Mouse (Mus musculus) forebrain, embryonic 15.5 days (tissue): Measurements from ENCODE around the gene Olfr926. TPM values are rescaled to one million over a fixed set of nuclear protein-coding genes. Genes with fewer than 3 reads are reported as not detected.
"Not testable (repeated sequence)": the region's sequence is repeated elsewhere in the genome, so short reads cannot be mapped to it uniquely, and the experiment has no call there.

Source experiments
- ATAC-seq: fragments of 200-750 bp; cut with Nextera tagmentation; replicated peaks from 2 replicates; pipeline ENCODE4 v1.8.0; 2017; ENCODE audit warnings: mild to moderate bottlenecking, moderate TSS enrichment, moderate library complexity
- H3K27ac ChIP-seq: fragments of 300-500 bp; sonication (generic); replicated peaks from 2 replicates; pipeline ENCODE4 v1.5.1; 2015; ENCODE audit warnings: mild to moderate bottlenecking, inconsistent platforms
- H3K27me3 ChIP-seq: fragments of 300-500 bp; sonication (generic); 2 replicates; pipeline ENCODE4 v1.6.1; 2015; ENCODE audit warnings: inconsistent platforms
- H3K36me3 ChIP-seq: fragments of 300-500 bp; sonication (generic); 2 replicates; pipeline ENCODE4 v1.6.1; 2015; ENCODE audit warnings: mild to moderate bottlenecking, inconsistent platforms
- H3K4me1 ChIP-seq: fragments of 300-500 bp; sonication (generic); 2 replicates; pipeline ENCODE4 v1.6.1; 2015; ENCODE audit warnings: inconsistent platforms
- H3K4me2 ChIP-seq: fragments of 300-500 bp; sonication (generic); replicated peaks from 2 replicates; pipeline ENCODE4 v1.6.1; 2015; ENCODE audit warnings: mild to moderate bottlenecking, inconsistent platforms
- H3K4me3 ChIP-seq: fragments of 300-500 bp; sonication (generic); 2 replicates; pipeline ENCODE4 v1.5.1; 2015; ENCODE audit warnings: mild to moderate bottlenecking, inconsistent platforms
- H3K9ac ChIP-seq: fragments of 300-500 bp; sonication (generic); replicated peaks from 2 replicates; pipeline ENCODE4 v1.6.1; 2015; ENCODE audit warnings: mild to moderate bottlenecking, inconsistent platforms
- H3K9me3 ChIP-seq: fragments of 300-500 bp; sonication (generic); 2 replicates; pipeline ENCODE4 v1.6.1; 2016; ENCODE audit warnings: inconsistent platforms
- WGBS: fragments of 180-500 bp; shearing (Covaris S2); methylation state at CpG from one replicate; pipeline ENCODE4 v1.1.7; 2015; ENCODE audit warnings: mixed read lengths; 5-methylcytosine and 5-hydroxymethylcytosine counted together
- polyA plus RNA-seq: library from polyadenylated mRNA; unstranded; fragments of >200 nt; fragmentation: Nextera tagmentation; extraction: Ambion mirVana; gene quantifications from 2 replicates; pipeline ENCODE4 v1.2.1, GENCODE M21; 2015

The Olfr926 gene
- not detected in 2 replicates for polyA plus RNA-seq

DNA sequence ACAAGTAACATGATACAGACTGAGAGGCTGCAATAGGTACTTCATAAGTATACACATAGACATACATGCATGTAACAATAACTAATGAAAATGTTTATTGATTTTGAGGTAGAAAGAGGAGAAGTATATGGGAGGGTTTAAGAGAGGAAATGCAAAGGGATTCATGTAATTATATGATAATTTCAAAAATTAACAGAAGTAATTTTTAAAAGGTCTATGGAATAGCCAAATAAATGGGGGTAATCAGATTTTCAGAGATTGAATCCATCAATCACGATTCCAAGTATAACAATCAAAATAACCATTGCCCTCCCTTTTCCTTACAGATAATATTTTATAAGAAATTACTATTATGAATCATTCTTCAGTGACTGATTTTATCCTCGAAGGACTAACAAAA, at the start of gene Olfr926:
Olfr926 (plus strand) TSS at position 301 of the 400 bp plus-strand sequence.
- Histone ChIP-seq H3K9me3 (no peaks in the 10 kb centered on the region), H3K4me1 (no peaks in the 10 kb centered on the region), H3K27me3 (no peaks in the 10 kb centered on the region), H3K4me3 (no peak within 1 kb of the TSS), H3K4me2 (no peak within 1 kb of the TSS), H3K27ac (no peak within 1 kb of the TSS), H3K9ac (no peak within 1 kb of the TSS), H3K36me3 (no peaks in the 10 kb centered on the region)
- no peak for ATAC-seq
- 90% methylated on average over 2 of the region's 2 CpGs for WGBS

DNA sequence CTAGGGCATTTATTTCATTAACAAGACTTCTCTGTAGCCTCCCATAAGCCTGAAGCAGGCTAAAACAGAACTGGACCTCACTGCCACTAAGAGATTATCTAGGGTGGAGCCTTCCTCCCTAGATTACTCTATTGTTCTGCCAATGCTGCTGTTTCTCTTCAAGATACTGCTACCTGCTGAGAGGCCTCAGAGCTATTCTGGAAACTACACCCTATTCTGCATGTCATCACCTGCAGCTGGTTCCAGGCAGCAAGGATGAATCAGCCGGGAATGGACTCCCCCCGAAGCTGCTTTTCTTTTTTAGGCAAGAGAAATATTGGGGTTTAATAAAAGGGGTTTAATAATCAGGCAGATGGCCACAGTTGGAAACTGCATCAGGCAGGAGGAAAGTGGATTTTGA, 43.9 kb upstream of the Olfr926 start:
- Histone ChIP-seq H3K27me3 (no peaks in the 10 kb centered on the region), H3K9me3 (no peaks in the 10 kb centered on the region), H3K4me2 (no peak overlapping the region), H3K36me3 (no peaks in the 10 kb centered on the region), H3K4me1 (no peaks in the 10 kb centered on the region), H3K4me3 (no peak overlapping the region), H3K27ac (no peak overlapping the region), H3K9ac (no peak overlapping the region)
- WGBS: 75% methylated on average over 2 of the region's 2 CpGs
- no peak for ATAC-seq

DNA sequence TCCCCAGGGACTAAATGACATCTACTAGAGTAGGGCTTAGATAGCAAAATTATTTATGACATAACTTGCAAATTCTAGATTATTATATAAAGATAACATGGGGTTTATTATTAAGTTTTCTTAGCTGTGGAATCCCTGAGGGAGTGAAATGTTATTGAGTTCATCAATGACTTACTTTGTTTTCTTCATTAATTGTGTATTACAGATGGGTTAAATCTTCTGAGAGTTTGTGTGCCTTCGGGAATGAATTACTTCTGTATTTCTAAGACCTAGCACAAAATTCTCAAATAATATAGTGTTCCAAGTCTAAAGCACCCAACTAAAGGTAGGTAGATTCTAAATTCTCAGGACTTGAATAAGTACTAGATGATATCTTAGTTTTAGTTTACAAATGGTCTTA, 32.8 kb upstream of the Olfr926 start, which contains the start of gene Olfr924:
Olfr924 (plus strand) TSS at position 301 of the 400 bp plus-strand sequence.
- Histone ChIP-seq H3K4me3 (no peak within 1 kb of the TSS), H3K27ac (no peak within 1 kb of the TSS), H3K27me3 (no peaks in the 10 kb centered on the region), H3K9me3 (no peaks in the 10 kb centered on the region), H3K4me1 (no peaks in the 10 kb centered on the region), H3K36me3 (no peaks in the 10 kb centered on the region), H3K9ac (no peak within 1 kb of the TSS), H3K4me2 (no peak within 1 kb of the TSS)
- no peak for ATAC-seq
- 93% methylated on average over 1 of the region's 1 CpGs for WGBS

DNA sequence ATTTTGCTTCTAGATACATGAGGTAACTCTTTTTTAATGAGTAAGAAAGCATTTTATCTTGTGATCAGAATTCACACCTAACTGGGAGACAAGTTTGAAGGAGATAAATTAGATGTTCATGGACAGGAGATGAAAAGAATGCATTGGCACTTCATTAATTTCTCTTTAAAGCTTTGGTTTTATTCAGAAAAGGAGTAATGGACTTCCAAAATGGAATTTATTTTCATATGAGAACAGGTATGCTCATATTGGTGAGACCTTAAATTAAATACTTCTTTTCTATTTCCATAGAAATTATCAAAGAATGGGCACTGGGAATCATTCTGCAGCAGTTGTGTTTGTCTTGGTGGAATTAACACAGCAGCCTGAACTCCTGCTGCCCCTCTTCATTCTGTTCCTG, 22.2 kb upstream of the Olfr926 start, which contains the start of gene Olfr26:
Olfr26 (plus strand) TSS at position 301 of the 400 bp plus-strand sequence.
- Histone ChIP-seq H3K27me3 (no peaks in the 10 kb centered on the region), H3K9ac (no peak within 1 kb of the TSS), H3K27ac (no peak within 1 kb of the TSS), H3K4me2 (no peak within 1 kb of the TSS), H3K36me3 (no peaks in the 10 kb centered on the region), H3K4me1 (no peaks in the 10 kb centered on the region), H3K4me3 (no peak within 1 kb of the TSS), H3K9me3 (no peaks in the 10 kb centered on the region)
- no peak for ATAC-seq

DNA sequence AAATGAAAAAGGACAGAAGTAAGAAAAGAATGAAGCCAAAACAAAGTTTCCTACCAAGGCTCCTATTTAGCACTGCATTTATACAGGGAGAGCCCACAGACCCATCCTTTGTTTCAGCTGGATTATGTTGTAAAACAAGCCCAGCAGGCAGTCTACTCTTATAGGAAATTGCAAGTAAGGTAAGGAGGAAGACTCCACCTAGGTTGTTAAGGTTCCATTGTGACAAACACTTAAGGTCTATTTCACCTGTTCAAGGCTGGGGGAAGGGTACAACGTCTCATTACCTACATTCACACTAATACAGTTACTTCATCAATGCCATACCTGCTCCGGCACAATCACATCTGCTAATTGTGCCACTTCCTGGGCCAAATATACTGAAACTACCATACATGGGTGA, 2.0 kb upstream of the Olfr926 start:
- H3K27me3 ChIP-seq, H3K36me3 ChIP-seq, H3K9me3 ChIP-seq, H3K9ac ChIP-seq, H3K4me1 ChIP-seq, H3K27ac ChIP-seq, H3K4me2 ChIP-seq, ATAC-seq, H3K4me3 ChIP-seq: not testable (repeated sequence)
- WGBS: 58% methylated on average over 2 of the region's 2 CpGs

Other genes with a start within 250 kb of the Olfr926 start
- gene Olfr916, start 217.3 kb upstream of the Olfr926 start, polyA plus RNA-seq: not detected in 2 replicates
- gene Olfr917, start 211.3 kb upstream of the Olfr926 start, polyA plus RNA-seq: not detected in 2 replicates
- not detected in 2 replicates for gene Olfr918, start 202.5 kb upstream of the Olfr926 start, polyA plus RNA-seq
- gene Olfr919, start 173.5 kb upstream of the Olfr926 start, polyA plus RNA-seq: not detected in 2 replicates
- 5.5 and 5.7 TPM in 2 replicates for gene Vwa5a, start 158.9 kb upstream of the Olfr926 start, polyA plus RNA-seq
- 0.03 TPM in 1 of 2 replicates, not detected in the other for gene Olfr920, start 124.8 kb upstream of the Olfr926 start, polyA plus RNA-seq
- gene Olfr921, start 104.1 kb upstream of the Olfr926 start, polyA plus RNA-seq: not detected in 2 replicates
- not detected in 2 replicates for gene Olfr922, start 62.5 kb upstream of the Olfr926 start, polyA plus RNA-seq
- not detected in 2 replicates for gene Olfr923, start 50.6 kb upstream of the Olfr926 start, polyA plus RNA-seq
- not detected in 2 replicates for gene Olfr924, start 32.7 kb upstream of the Olfr926 start, polyA plus RNA-seq
- gene Olfr26, start 22.1 kb upstream of the Olfr926 start, polyA plus RNA-seq: not detected in 2 replicates
- gene Olfr930, start 52.7 kb downstream of the Olfr926 start, polyA plus RNA-seq: not detected in 2 replicates
- not detected in 2 replicates for gene Olfr933, start 95.2 kb downstream of the Olfr926 start, polyA plus RNA-seq
- gene Olfr934, start 111.2 kb downstream of the Olfr926 start, polyA plus RNA-seq: not detected in 2 replicates
- not detected in 2 replicates for gene Olfr935, start 122.6 kb downstream of the Olfr926 start, polyA plus RNA-seq
- not detected in 2 replicates for gene Olfr146, start 146.3 kb downstream of the Olfr926 start, polyA plus RNA-seq
- gene Olfr937, start 187.8 kb downstream of the Olfr926 start, polyA plus RNA-seq: not detected in 2 replicates
- not detected in 2 replicates for gene Olfr938, start 201.8 kb downstream of the Olfr926 start, polyA plus RNA-seq